Mouse (Mus musculus) lung, postnatal 0 days (tissue): ENCODE measurements at regions not wholly inside any gene's neighbourhood (a gene's known extent, or its start where the extent isn't known, plus 50 kb on each side); places are given as distances from the start of the nearest gene placed in this dataset.

ENCODE experiments used
- CTCF ChIP-seq: IDR thresholded peaks from 2 replicates; pipeline ENCODE4 v1.5.1; 2016; ENCODE audit warnings: antibody characterized with exemption, mild to moderate bottlenecking
- EP300 ChIP-seq: IDR thresholded peaks from 2 replicates; pipeline ENCODE4 v1.6.1; 2016; ENCODE audit warnings: antibody characterized with exemption, mild to moderate bottlenecking, control low read depth

DNA sequence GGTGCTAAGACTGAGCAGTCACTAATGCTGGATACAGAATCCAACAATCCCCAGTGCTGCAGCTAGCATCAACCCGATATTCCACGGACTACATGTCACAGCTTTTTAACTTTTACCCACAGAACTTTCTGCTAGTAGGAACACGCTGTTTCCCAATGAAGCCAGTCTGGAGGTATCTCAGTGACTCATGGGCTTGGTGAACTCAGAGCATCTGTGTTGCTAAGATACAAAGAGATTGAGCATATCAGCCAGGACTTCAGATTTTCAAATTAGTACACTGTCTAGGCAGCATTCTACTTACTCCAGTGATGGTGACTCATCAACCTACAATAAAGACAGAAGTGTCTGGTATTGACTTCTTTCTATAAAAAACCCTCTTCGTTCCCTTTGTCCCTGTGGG, 119.6 kb downstream of the Osr1 start:
- no peak for TF ChIP-seq CTCF
- no peak for TF ChIP-seq EP300
